Mouse (Mus musculus) small intestine, adult 2 months (tissue): ENCODE data around the gene Gm20683.

Source experiments
- CTCF ChIP-seq: fragments of 200-500 bp; IDR thresholded peaks from 2 replicates; pipeline ENCODE4 v1.5.1; 2012; ENCODE audit warnings: low read depth, mild to moderate bottlenecking, control low read depth, inconsistent platforms, low read length, moderate library complexity, mixed read lengths; ENCODE audit not compliant: insufficient replicate concordance, insufficient read length; ENCODE audit errors: extremely low read depth
- POLR2A ChIP-seq: fragments of 200-500 bp; IDR thresholded peaks from 2 replicates; pipeline ENCODE4 v1.6.1; 2012; ENCODE audit warnings: low read depth, mild to moderate bottlenecking, control low read depth, inconsistent platforms, low read length, moderate library complexity

DNA sequence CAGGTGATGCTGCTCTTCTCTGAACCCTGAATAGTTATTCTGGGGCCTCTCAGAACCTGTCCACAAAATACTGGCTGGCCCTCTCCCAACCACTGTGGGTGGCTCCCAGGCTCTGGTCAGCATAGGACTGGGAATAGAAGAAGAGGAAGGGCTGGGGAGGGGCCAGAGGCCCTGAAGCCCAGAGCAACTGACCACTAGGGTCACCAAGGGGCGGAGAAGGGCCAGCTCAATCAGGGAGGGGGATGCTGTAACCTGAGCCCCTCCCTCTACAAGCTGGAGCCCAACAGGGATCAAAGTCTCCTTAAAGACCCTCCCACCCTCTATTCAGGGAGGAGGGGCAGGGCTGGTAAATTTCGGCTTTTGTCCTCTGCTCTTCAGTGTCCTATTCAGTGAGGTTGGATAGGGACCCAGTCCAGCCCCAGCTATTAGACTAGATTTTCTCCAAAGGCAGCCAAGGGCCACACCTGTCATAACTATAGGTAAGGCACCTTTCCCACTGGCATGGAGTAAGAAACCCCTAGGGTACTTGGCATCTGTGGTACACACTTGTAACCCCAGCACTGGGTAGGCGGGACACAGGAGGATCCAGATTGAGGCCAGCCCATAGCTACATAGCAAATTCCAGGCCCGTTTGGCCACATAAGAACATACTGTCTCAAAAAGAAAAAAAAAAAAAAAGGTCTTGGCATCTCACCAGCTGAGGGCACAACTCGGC, 38.8 kb upstream of the Gm20683 start, which contains the start of gene Wfikkn1:
- TF ChIP-seq POLR2A (no peak; the same call in 1 of the 2 replicates), CTCF (no peak)
